Mouse (Mus musculus) T-helper 2 cell (primary cell): ENCODE measurements around the gene Nsf.

ENCODE experiments used
- in situ Hi-C: fragments of 300-600 bp; cut with MboI, MseI; formaldehyde crosslinking; loops from one replicate; pipeline ENCODE4 v1.15.1; 2025; ENCODE audit warnings: high pct_unique_total_duplicates

Gene Nsf

GRCm38 (mm10) chr11:103848287-103848686 is 105.6 kb downstream of the Nsf start:
- in situ Hi-C loops = no loop called here

- in situ Hi-C loops = no loop called here
Observed at GRCm38 (mm10) chr11:103840834-103841233, 113.0 kb downstream of the Nsf start.

GRCm38 (mm10) chr11:103838955-103839354 is 114.9 kb downstream of the Nsf start:
- in situ Hi-C loops = no loop called here

GRCm38 (mm10) chr11:103832331-103832730 is 121.5 kb downstream of the Nsf start:
- in situ Hi-C loops = no loop called here

- in situ Hi-C loops = no loop called here
Observed at GRCm38 (mm10) chr11:103831766-103832165, 122.1 kb downstream of the Nsf start.

GRCm38 (mm10) chr11:103830476-103830875 is 123.4 kb downstream of the Nsf start:
- in situ Hi-C loops = no loop called here

- in situ Hi-C loops = no loop called here
Observed at GRCm38 (mm10) chr11:103829956-103830355, 123.9 kb downstream of the Nsf start.

GRCm38 (mm10) chr11:103828866-103829265 is 125.0 kb downstream of the Nsf start:
- in situ Hi-C loops = no loop called here

GRCm38 (mm10) chr11:103827201-103827600 is 126.7 kb downstream of the Nsf start:
- in situ Hi-C loops = no loop called here

- in situ Hi-C loops = no loop called here
Observed at GRCm38 (mm10) chr11:103816719-103817118, 137.1 kb downstream of the Nsf start.

- in situ Hi-C loops = no loop called here
Observed at GRCm38 (mm10) chr11:103815986-103816385, 137.9 kb downstream of the Nsf start.

- in situ Hi-C loops = no loop called here
Observed at GRCm38 (mm10) chr11:103814808-103815207, 139.0 kb downstream of the Nsf start.

- in situ Hi-C loops = no loop called here
Observed at GRCm38 (mm10) chr11:103811246-103811645, 142.6 kb downstream of the Nsf start.

- in situ Hi-C loops = no loop called here
Observed at GRCm38 (mm10) chr11:103810631-103811030, 143.2 kb downstream of the Nsf start.

GRCm38 (mm10) chr11:103809611-103810598 is 144.0 kb downstream of the Nsf start:
- in situ Hi-C loops = no loop called here

GRCm38 (mm10) chr11:103808771-103809610 is 144.9 kb downstream of the Nsf start:
- in situ Hi-C loops = no loop called here

- in situ Hi-C loops = no loop called here
Observed at GRCm38 (mm10) chr11:103807966-103808365, 145.9 kb downstream of the Nsf start.

GRCm38 (mm10) chr11:103804804-103805203 is 149.1 kb downstream of the Nsf start:
- in situ Hi-C loops = no loop called here

GRCm38 (mm10) chr11:103804126-103804525 is 149.7 kb downstream of the Nsf start:
- in situ Hi-C loops = no loop called here

- in situ Hi-C loops = no loop called here
Observed at GRCm38 (mm10) chr11:103801128-103801527, 152.7 kb downstream of the Nsf start.

GRCm38 (mm10) chr11:103789951-103790350 is 163.9 kb downstream of the Nsf start:
- in situ Hi-C loops = no loop called here

GRCm38 (mm10) chr11:103780152-103780551 is 173.7 kb downstream of the Nsf start:
- in situ Hi-C loops = no loop called here

GRCm38 (mm10) chr11:103774228-103774530 is 179.7 kb downstream of the Nsf start:
- in situ Hi-C loops = no loop called here
